Mouse (Mus musculus): ENCODE measurements at regions not wholly inside any gene's neighbourhood (a gene's known extent, or its start where the extent isn't known, plus 50 kb on each side); places are given as distances from the start of the nearest gene placed in this dataset.

- in situ Hi-C loops (cut with MboI; ENCODE audit: unreplicated experiment in 2 of 2): no loop called here
Measured at GRCm38 (mm10) chr2:172690931-172691651, 141.7 kb downstream of the Tfap2c start.

- in situ Hi-C loops (cut with MboI; ENCODE audit: unreplicated experiment in 2 of 2): no loop called here
Measured at GRCm38 (mm10) chr2:172698961-172699360, 149.6 kb downstream of the Tfap2c start.

- in situ Hi-C loops (cut with MboI; ENCODE audit: unreplicated experiment in 2 of 2): no loop called here
Measured at GRCm38 (mm10) chr2:172699654-172700053, 150.3 kb downstream of the Tfap2c start.

GRCm38 (mm10) chr2:172710641-172711040, 161.2 kb downstream of the Tfap2c start:
- in situ Hi-C loops (cut with MboI; ENCODE audit: unreplicated experiment in 2 of 2): no loop called here

GRCm38 (mm10) chr2:172726701-172727100, 177.3 kb downstream of the Tfap2c start:
- in situ Hi-C loops (cut with MboI; ENCODE audit: unreplicated experiment in 2 of 2): no loop called here

- in situ Hi-C loops (cut with MboI; ENCODE audit: unreplicated experiment in 2 of 2): no loop called here
Measured at GRCm38 (mm10) chr2:172727576-172727975, 178.2 kb downstream of the Tfap2c start.

- in situ Hi-C loops (cut with MboI; ENCODE audit: unreplicated experiment in 2 of 2): no loop called here
Measured at GRCm38 (mm10) chr2:172728240-172728821, 178.9 kb downstream of the Tfap2c start.

GRCm38 (mm10) chr2:172729151-172729550, 179.8 kb downstream of the Tfap2c start:
- in situ Hi-C loops (cut with MboI; ENCODE audit: unreplicated experiment in 2 of 2): no loop called here

GRCm38 (mm10) chr2:172729741-172730140, 180.3 kb downstream of the Tfap2c start:
- in situ Hi-C loops (cut with MboI; ENCODE audit: unreplicated experiment in 2 of 2): no loop called here

GRCm38 (mm10) chr2:172731408-172731807, 182.0 kb downstream of the Tfap2c start:
- in situ Hi-C loops (cut with MboI; ENCODE audit: unreplicated experiment in 2 of 2): no loop called here

- in situ Hi-C loops (cut with MboI; ENCODE audit: unreplicated experiment in 2 of 2): no loop called here
Measured at GRCm38 (mm10) chr2:172732453-172733210, 183.2 kb downstream of the Tfap2c start.

- in situ Hi-C loops (cut with MboI; ENCODE audit: unreplicated experiment in 2 of 2): no loop called here
Measured at GRCm38 (mm10) chr2:172733403-172733995, 184.1 kb downstream of the Tfap2c start.

- in situ Hi-C loops (cut with MboI; ENCODE audit: unreplicated experiment in 2 of 2): no loop called here
Measured at GRCm38 (mm10) chr2:172735621-172736020, 186.2 kb downstream of the Tfap2c start.

- in situ Hi-C loops (cut with MboI; ENCODE audit: unreplicated experiment in 2 of 2): no loop called here
Measured at GRCm38 (mm10) chr2:172739041-172739491, 189.7 kb downstream of the Tfap2c start.

- in situ Hi-C loops (cut with MboI; ENCODE audit: unreplicated experiment in 2 of 2): no loop called here
Measured at GRCm38 (mm10) chr2:172739529-172739928, 190.1 kb downstream of the Tfap2c start.

- in situ Hi-C loops (cut with MboI; ENCODE audit: unreplicated experiment in 2 of 2): no loop called here
Measured at GRCm38 (mm10) chr2:172751364-172751763, 188.8 kb downstream of the Bmp7 start.

- in situ Hi-C loops (cut with MboI; ENCODE audit: unreplicated experiment in 2 of 2): no loop called here
Measured at GRCm38 (mm10) chr2:172755686-172756471, 184.2 kb downstream of the Bmp7 start.

GRCm38 (mm10) chr2:172756472-172756860, 183.7 kb downstream of the Bmp7 start:
- in situ Hi-C loops (cut with MboI; ENCODE audit: unreplicated experiment in 2 of 2): no loop called here

- in situ Hi-C loops (cut with MboI; ENCODE audit: unreplicated experiment in 2 of 2): no loop called here
Measured at GRCm38 (mm10) chr2:172758497-172758896, 181.6 kb downstream of the Bmp7 start.

GRCm38 (mm10) chr2:172765260-172765659, 174.9 kb downstream of the Bmp7 start:
- in situ Hi-C loops (cut with MboI; ENCODE audit: unreplicated experiment in 2 of 2): no loop called here

Measured in v-Abl transformed pro-B cells (cell line).